Mouse (Mus musculus): ENCODE measurements around the gene Pla2g1b. TPM values are rescaled to one million over a fixed set of nuclear protein-coding genes. Genes with fewer than 3 reads are reported as not detected.

Gene Pla2g1b
- polyA plus RNA-seq, 1 experiment from 2014 or later, result not detected

DNA sequence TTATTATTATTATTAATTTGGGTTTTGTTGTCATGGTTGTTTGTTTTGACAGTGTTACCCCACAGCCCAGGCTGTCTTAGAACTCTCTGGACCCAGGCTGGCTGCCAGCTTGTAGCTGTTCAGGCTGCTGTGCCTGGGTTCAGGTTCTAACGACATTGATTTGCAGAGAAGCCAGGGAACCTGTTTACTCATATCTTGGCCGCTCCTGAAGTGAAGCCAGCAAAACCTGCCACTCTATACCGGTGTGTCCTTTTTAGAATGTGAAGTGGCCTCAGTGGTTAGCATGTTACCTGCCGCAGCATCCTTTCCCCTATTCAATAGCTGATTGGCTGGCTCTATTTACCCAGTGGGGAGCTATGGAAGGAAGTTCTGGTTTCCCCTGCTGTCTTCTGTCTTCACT, 20.7 kb downstream of the Pla2g1b start:
- ATAC-seq (ENCODE audit: insufficient read depth, low FRiP score, low TSS enrichment) (no peak), DNase-seq (ENCODE audit: low spot score) (no peak)
- 58% methylated on average over 4 of the region's 4 CpGs for WGBS

DNA sequence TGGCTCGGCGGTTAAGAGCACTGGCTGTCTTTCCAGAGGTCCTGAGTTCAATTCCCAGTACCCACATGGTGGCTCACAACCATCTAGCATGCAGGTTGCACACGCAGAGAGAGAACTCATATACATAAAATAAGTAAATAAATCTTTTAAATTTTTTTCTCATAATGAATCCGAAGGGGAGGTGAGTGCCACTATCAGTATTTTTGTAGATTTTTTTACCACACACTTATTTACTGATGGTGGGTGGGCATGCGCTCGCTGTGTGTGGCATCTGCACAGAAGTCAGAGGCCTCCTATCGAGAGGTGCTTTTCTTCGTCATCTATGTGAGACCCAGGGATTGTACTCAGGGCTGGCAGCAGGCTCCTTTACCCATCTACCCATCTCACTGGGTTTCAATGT, 21.3 kb downstream of the Pla2g1b start:
- H3K4me2 ChIP-seq (ENCODE audit: low read depth), result no peak overlapping the region
- no peak overlapping the region for H3K9ac ChIP-seq (ENCODE audit: low read length)
- 87% methylated on average over 8 of the region's 8 CpGs for whole genome bisulfite sequencing
- DNase-seq (ENCODE audit: low spot score) (no peak), ATAC-seq (ENCODE audit: insufficient read depth, low FRiP score, low TSS enrichment) (no peak)
- H3K27me3 ChIP-seq (ENCODE audit: control insufficient read depth, insufficient read depth, low read length), result peaks cover 5% of the 10 kb centered on the region; the same call in 1 of the 2 replicates
- no peak overlapping the region for H3K27ac ChIP-seq (ENCODE audit: low read depth, low read length)
- peaks cover 14% of the 10 kb centered on the region for H3K4me1 ChIP-seq (ENCODE audit: control insufficient read depth, insufficient read depth, low read length)
- H3K36me3 ChIP-seq (ENCODE audit: control insufficient read depth, insufficient read depth, low read length), result no peaks in the 10 kb centered on the region
- no peaks in the 10 kb centered on the region for H3K9me3 ChIP-seq (ENCODE audit: control insufficient read depth, low read length)
- H3K4me3 ChIP-seq (ENCODE audit: low read depth, low read length), result no peak overlapping the region

More for the DNA sequence above, 20.7 kb downstream of the Pla2g1b start:
- Histone ChIP-seq H3K36me3 (ENCODE audit: control insufficient read depth, insufficient read depth, low read length) (no peaks in the 10 kb centered on the region), H3K9ac (ENCODE audit: low read length) (no peak overlapping the region; the same call in 1 of the 2 replicates), H3K27ac (ENCODE audit: low read depth, low read length) (no peak overlapping the region), H3K9me3 (ENCODE audit: control insufficient read depth, low read length) (no peaks in the 10 kb centered on the region), H3K4me3 (ENCODE audit: low read depth, low read length) (no peak overlapping the region), H3K27me3 (ENCODE audit: control insufficient read depth, insufficient read depth, low read length) (peaks cover 8% of the 10 kb centered on the region), H3K4me1 (ENCODE audit: control insufficient read depth, insufficient read depth, low read length) (peaks cover 10% of the 10 kb centered on the region), H3K4me2 (ENCODE audit: low read depth) (no peak overlapping the region)

DNA sequence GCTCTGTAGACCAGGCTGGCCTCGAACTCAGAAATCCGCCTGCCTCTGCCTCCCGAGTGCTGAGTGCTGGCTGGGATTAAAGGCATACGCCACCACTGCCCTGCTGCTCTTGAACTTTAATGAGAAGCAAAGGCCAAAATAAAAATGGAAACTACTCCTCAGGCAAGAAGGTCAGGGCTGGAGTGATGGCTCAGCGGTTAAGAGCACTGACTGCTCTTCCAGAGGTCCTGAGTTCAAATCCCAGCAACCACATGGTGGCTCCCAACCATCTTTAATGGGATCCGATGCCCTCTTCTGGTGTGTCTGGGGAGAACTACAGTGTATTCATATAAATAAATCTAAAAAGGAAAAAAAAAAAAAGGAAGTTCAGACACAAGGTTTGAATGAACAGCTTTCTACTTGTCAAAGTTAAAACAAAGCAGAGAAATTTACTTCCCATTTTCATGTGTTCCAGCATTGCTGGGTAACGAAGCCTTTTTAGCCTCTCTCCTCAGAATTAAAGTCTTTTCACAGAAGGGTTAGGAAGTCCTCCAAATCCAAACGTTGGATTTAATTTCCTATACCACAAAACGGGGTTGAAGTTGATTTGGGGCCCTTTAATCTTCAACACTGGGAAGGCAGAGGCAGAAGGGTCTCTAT, 22.0 kb downstream of the Pla2g1b start:
- 79% methylated on average over 9 of the region's 9 CpGs for WGBS
- H3K9me3 ChIP-seq (ENCODE audit: control insufficient read depth, low read length), result no peaks in the 10 kb centered on the region
- H3K4me2 ChIP-seq (ENCODE audit: low read depth), result no peak overlapping the region
- H3K4me1 ChIP-seq (ENCODE audit: control insufficient read depth, insufficient read depth, low read length), result peaks cover 10% of the 10 kb centered on the region
- ATAC-seq (ENCODE audit: insufficient read depth, low FRiP score, low TSS enrichment), result no peak
- no peak overlapping the region for H3K9ac ChIP-seq (ENCODE audit: low read length)
- H3K27ac ChIP-seq (ENCODE audit: low read depth, low read length), result no peak overlapping the region
- H3K36me3 ChIP-seq (ENCODE audit: control insufficient read depth, insufficient read depth, low read length), result no peaks in the 10 kb centered on the region
- H3K4me3 ChIP-seq (ENCODE audit: low read depth, low read length), result no peak overlapping the region
- no peak for DNase-seq (ENCODE audit: low spot score)
- H3K27me3 ChIP-seq (ENCODE audit: control insufficient read depth, insufficient read depth, low read length), result no peaks in the 10 kb centered on the region

DNA sequence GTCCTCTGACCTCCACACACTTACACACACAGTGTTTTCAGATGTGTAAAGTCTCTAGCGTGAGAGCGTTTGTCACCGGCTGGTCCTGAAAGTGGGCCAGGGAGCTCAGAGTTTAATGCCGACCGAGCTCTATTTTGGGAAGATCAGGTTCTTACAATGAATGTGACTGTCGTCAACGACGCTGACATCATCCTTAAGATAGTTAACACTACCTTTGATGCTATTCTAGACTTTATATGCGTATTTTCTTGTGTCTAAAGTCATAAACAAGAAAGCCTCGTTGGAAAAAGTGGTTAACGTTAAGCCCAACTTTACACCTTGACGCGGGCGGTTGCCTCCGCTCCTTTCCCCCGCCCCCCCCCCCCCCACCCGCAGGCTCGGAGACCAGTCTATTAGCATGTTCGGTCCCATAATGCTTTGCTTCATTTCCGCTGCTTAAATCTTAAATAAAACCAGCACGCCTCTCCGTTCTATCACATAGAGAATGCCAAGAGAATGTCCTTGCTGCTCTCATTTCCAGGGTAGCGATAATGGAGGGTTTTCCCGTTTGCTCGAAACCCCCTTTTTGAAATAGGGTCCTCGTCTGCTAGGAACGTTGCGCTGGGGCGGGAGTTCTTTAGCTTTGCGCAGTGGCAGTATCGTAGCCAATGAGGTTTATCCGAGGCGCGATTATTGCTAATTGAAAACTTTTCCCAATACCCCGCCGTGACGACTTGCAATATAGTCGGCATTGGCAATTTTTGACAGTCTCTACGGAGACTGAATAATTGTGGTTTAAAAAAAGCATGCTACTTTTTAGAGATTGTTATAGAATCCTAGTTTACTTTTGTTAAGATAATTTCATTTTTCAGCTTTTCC, 23.0 kb downstream of the Pla2g1b start:
- H3K4me3 ChIP-seq (ENCODE audit: low read depth, low read length), result peak overlapping the region; percentile 26
- H3K4me2 ChIP-seq (ENCODE audit: low read depth), result peak overlapping the region; percentile 64
- WGBS, result under 1% methylated on average over 39 of the region's 39 CpGs
- peak; percentile 73 for ATAC-seq (ENCODE audit: insufficient read depth, low FRiP score, low TSS enrichment)
- H3K27me3 ChIP-seq (ENCODE audit: control insufficient read depth, insufficient read depth, low read length), result no peaks in the 10 kb centered on the region
- H3K36me3 ChIP-seq (ENCODE audit: control insufficient read depth, insufficient read depth, low read length), result no peaks in the 10 kb centered on the region
- no peaks in the 10 kb centered on the region for H3K9me3 ChIP-seq (ENCODE audit: control insufficient read depth, low read length)
- H3K4me1 ChIP-seq (ENCODE audit: control insufficient read depth, insufficient read depth, low read length), result peaks cover 8% of the 10 kb centered on the region
- peak overlapping the region; percentile 62 for H3K9ac ChIP-seq (ENCODE audit: low read length)
- peak; percentile 83 for DNase-seq (ENCODE audit: low spot score)
- H3K27ac ChIP-seq (ENCODE audit: low read depth, low read length), result peak overlapping the region; percentile 100

DNA sequence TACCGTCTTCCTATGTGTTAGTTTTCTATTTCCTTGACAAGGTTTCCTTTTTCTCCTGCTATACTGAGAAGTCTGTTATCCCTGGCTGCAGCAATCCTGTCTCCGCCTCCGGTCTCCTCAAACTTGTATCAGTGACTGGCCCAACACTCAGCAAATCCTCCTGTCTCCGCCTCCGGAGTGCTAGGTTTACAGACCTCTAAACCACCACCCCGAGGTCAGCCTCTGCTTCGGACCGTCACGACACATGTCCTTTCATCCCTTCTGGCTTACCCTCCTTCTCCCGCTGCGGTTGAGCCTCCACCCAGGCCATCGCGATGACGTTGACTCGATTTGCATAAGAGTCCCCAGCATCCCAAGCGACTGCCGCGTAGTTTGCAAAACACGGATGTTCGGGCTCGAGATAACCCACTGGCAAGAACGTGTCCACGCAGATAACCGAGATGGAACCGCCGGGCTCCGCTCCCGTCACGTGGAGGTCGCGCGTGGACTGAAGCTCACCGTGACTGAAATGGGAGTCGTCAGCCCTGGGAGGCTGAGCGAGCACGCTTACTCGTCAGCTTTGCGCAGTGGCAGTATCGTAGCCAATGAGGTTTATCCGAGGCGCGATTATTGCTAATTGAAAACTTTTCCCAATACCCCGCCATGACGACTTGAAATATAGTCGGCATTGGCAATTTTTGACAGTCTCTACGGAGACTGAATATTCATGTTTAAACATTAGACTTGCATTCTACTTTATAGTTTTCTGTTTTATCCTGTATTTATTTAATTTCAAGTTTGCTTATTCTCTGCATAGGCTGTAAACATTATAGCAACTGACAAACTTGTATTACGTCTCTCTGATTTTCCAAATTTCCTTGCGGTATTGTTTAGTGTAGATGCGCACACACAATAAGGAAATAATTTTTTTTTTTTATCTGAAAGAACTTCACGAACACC, 23.9 kb downstream of the Pla2g1b start:
- Histone ChIP-seq H3K9ac (ENCODE audit: low read length) (peak overlapping the region; percentile 84), H3K27me3 (ENCODE audit: control insufficient read depth, insufficient read depth, low read length) (no peaks in the 10 kb centered on the region), H3K9me3 (ENCODE audit: control insufficient read depth, low read length) (no peaks in the 10 kb centered on the region), H3K4me1 (ENCODE audit: control insufficient read depth, insufficient read depth, low read length) (peaks cover 8% of the 10 kb centered on the region), H3K4me3 (ENCODE audit: low read depth, low read length) (peak overlapping the region; percentile 26), H3K36me3 (ENCODE audit: control insufficient read depth, insufficient read depth, low read length) (no peaks in the 10 kb centered on the region), H3K4me2 (ENCODE audit: low read depth) (peak overlapping the region; percentile 64), H3K27ac (ENCODE audit: low read depth, low read length) (peak overlapping the region; percentile 100)
- DNase-seq (ENCODE audit: low spot score) (peak; percentile 92), ATAC-seq (ENCODE audit: insufficient read depth, low FRiP score, low TSS enrichment) (peak; percentile 79)
- under 1% methylated on average over 50 of the region's 50 CpGs for WGBS

DNA sequence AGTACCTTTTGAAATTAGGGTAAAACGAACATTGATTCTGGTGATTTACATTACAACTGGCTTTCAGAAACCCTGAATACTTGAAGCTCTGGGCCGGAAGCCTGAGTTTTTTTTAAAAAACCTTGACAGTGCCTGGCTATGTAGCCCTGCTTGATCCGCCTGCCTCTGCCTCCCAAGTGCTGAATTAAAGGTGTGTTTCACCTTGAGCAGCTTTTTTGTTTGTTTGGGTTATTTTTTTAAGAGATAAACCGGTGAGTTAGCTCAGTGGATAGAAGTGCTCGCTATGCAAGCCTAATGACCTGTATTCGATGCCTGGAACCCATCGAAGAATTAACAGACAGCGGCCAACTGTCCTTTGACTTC, 24.6 kb downstream of the Pla2g1b start:
- Histone ChIP-seq H3K9ac (ENCODE audit: low read length) (no peak overlapping the region), H3K4me2 (ENCODE audit: low read depth) (no peak overlapping the region), H3K27me3 (ENCODE audit: control insufficient read depth, insufficient read depth, low read length) (no peaks in the 10 kb centered on the region), H3K4me3 (ENCODE audit: low read depth, low read length) (no peak overlapping the region), H3K27ac (ENCODE audit: low read depth, low read length) (no peak overlapping the region), H3K36me3 (ENCODE audit: control insufficient read depth, insufficient read depth, low read length) (no peaks in the 10 kb centered on the region), H3K9me3 (ENCODE audit: control insufficient read depth, low read length) (no peaks in the 10 kb centered on the region), H3K4me1 (ENCODE audit: control insufficient read depth, insufficient read depth, low read length) (peaks cover 8% of the 10 kb centered on the region)
- ATAC-seq (ENCODE audit: insufficient read depth, low FRiP score, low TSS enrichment) (no peak), DNase-seq (ENCODE audit: low spot score) (peak; percentile 31)
- WGBS, result 14% methylated on average over 8 of the region's 8 CpGs

DNA sequence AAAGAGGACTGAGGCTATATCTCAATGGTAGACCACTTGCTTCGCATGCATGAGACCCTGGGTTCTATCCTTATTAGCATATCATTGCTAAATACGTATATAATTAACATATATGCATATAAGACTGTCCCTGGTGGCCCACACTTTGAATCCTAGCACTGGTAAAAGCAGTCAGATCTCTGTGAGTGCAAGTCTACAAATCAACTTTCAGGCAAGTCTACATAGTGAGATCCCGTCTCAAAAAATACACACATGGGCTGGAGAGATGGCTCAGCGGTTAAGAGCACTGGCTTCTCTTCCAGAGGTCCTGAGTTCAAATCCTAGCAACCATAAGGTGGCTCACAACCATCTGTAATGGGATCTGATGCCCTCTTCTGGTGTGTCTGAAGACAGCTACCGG, 25.0 kb downstream of the Pla2g1b start:
- H3K4me2 ChIP-seq (ENCODE audit: low read depth), result no peak overlapping the region
- 36% methylated on average over 5 of the region's 5 CpGs for WGBS
- H3K27ac ChIP-seq (ENCODE audit: low read depth, low read length), result no peak overlapping the region

DNA sequence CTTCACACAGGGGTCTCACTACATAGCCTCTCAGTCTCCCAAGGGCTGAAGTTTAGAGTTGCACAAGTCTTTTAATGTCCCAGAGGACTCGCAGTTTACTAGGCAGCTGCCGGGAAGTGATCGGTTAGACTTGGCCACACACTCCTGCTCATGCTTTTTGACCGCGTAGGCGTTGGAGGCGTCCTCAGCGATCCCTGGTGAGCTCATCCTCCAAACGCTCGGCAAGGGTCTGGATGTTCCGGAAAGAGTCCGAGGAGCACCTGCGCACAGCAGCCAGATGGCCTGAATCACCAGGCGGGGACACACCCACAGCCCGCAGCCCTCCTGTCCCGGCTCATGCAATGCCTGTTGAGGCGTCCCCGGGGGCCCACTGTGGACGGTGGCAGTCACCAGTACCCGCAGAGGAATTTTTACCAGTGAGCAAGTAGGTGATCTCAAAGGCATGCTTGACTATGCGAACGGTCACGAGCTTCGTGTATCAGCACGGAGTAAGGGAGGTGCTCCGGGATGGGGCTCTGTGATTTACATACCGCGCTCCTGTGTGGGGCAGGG, 25.8 kb downstream of the Pla2g1b start:
- H3K27ac ChIP-seq (ENCODE audit: low read depth, low read length), result no peak overlapping the region
- no peak for ATAC-seq (ENCODE audit: insufficient read depth, low FRiP score, low TSS enrichment)
- no peaks in the 10 kb centered on the region for H3K36me3 ChIP-seq (ENCODE audit: control insufficient read depth, insufficient read depth, low read length)
- H3K4me1 ChIP-seq (ENCODE audit: control insufficient read depth, insufficient read depth, low read length), result peaks cover 8% of the 10 kb centered on the region
- peak; percentile 52 for DNase-seq (ENCODE audit: low spot score)
- no peaks in the 10 kb centered on the region for H3K27me3 ChIP-seq (ENCODE audit: control insufficient read depth, insufficient read depth, low read length)
- H3K4me3 ChIP-seq (ENCODE audit: low read depth, low read length), result no peak overlapping the region
- H3K9me3 ChIP-seq (ENCODE audit: control insufficient read depth, low read length), result no peaks in the 10 kb centered on the region
- peak overlapping the region; percentile 36 for H3K4me2 ChIP-seq (ENCODE audit: low read depth)
- H3K9ac ChIP-seq (ENCODE audit: low read length), result peak overlapping the region; percentile 22; the same call in 1 of the 2 replicates
- 5% methylated on average over 28 of the region's 28 CpGs for WGBS

More for the DNA sequence above, 25.0 kb downstream of the Pla2g1b start:
- no peaks in the 10 kb centered on the region for H3K36me3 ChIP-seq (ENCODE audit: control insufficient read depth, insufficient read depth, low read length)
- no peak overlapping the region for H3K9ac ChIP-seq (ENCODE audit: low read length)
- ATAC-seq (ENCODE audit: insufficient read depth, low FRiP score, low TSS enrichment), result no peak
- no peak for DNase-seq (ENCODE audit: low spot score)
- no peaks in the 10 kb centered on the region for H3K27me3 ChIP-seq (ENCODE audit: control insufficient read depth, insufficient read depth, low read length)
- no peak overlapping the region for H3K4me3 ChIP-seq (ENCODE audit: low read depth, low read length)
- H3K4me1 ChIP-seq (ENCODE audit: control insufficient read depth, insufficient read depth, low read length), result peaks cover 8% of the 10 kb centered on the region
- H3K9me3 ChIP-seq (ENCODE audit: control insufficient read depth, low read length), result no peaks in the 10 kb centered on the region

Measured in neural tube, embryonic 11.5 days (tissue).